20 mouse cellular contexts compared by ENCODE assay signal in the genomic region with DNA sequence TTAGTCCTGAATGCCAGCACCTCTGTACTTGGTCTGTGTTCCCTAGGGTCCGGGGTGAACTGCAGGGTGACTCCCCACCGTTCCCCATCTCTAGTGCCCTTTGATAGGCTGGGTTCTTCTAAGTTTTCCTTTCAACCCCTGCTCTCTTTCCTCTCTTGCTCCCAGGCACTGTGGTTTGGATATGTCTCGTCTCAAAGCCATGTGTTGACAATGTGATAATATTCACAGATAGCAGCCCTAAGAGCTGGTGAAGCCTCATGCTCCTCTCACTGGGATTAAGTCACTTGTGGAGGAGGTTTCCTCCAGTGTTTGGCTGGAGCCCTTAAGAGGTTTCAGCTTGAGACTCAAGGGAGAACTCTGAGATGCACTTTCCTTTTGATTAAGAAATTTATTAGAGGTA.
"Had no signal": no experiment of that assay in that cellular context is flagged by ENCODE, and none has a peak within 500 bp of the region (broad histone marks: within the 10 kb centered on the region; RNA-seq: fewer than 3 reads in every experiment).

No protein-coding gene starts in this region.

- H3K36me3 ChIP-seq: liver, embryonic 13.5 days; midbrain, embryonic 10.5 days; neural tube, embryonic 12.5 days; neural tube, embryonic 15.5 days had no signal

- H3K9ac ChIP-seq: liver, embryonic 13.5 days; neural tube, embryonic 12.5 days; neural tube, embryonic 15.5 days had no signal

- H3K4me2 ChIP-seq: liver, embryonic 13.5 days; neural tube, embryonic 12.5 days; neural tube, embryonic 15.5 days had no signal

- H3K4me3 ChIP-seq: layer of hippocampus, adult 2 months; left cerebral cortex, adult 2 months; liver, embryonic 13.5 days; megakaryocyte, embryonic 14.5 days; midbrain, embryonic 10.5 days; neural tube, embryonic 12.5 days; neural tube, embryonic 15.5 days had no signal

- H3K27ac ChIP-seq: kidney, postnatal 0 days; layer of hippocampus, adult 2 months; left cerebral cortex, adult 2 months; liver, embryonic 13.5 days; midbrain, embryonic 10.5 days; neural tube, embryonic 12.5 days; neural tube, embryonic 15.5 days had no signal

- H3K9me3 ChIP-seq: liver, embryonic 13.5 days; megakaryocyte, embryonic 14.5 days; midbrain, embryonic 10.5 days; neural tube, embryonic 12.5 days; neural tube, embryonic 15.5 days had no signal

- H3K27me3 ChIP-seq: liver, embryonic 13.5 days; neural tube, embryonic 12.5 days had no signal

- H3K4me1 ChIP-seq: liver, embryonic 13.5 days; neural tube, embryonic 12.5 days; neural tube, embryonic 15.5 days had no signal

- DNase-seq: kidney, adult 2 months; kidney, postnatal 25 days; layer of hippocampus, adult 9-11 months; layer of hippocampus, postnatal 36 days; liver, embryonic 13.5 days; lung, adult 2 months; lung, postnatal 10 days; midbrain, embryonic 14.5 days; right cerebral cortex, adult 18-20 months; right cerebral cortex, postnatal 14 days; right cerebral cortex, postnatal 4 days; thymus, adult 18-20 months; thymus, postnatal 36 days had no signal
